Mouse (Mus musculus): ENCODE measurements around the gene Zmynd8. TPM values are rescaled to one million over a fixed set of nuclear protein-coding genes. Genes with fewer than 3 reads are reported as not detected.
A peak's percentile ranks its signal among the peaks of the same experiment; 100 is the strongest.

Gene Zmynd8
- total RNA-seq, 2 experiments from 2014 or later: 182 to 188 TPM

- no peak for DNase-seq (ENCODE audit: extremely low spot score in 1 of 2, low spot score in 2 of 2)
- TF ChIP-seq CTCF (IDR thresholded peaks at IDR 0.05): no peak
- H3K27ac ChIP-seq: peak overlapping the region; percentile 97
- peak overlapping the region; percentile 55 for H3K4me3 ChIP-seq
- intact Hi-C loops (cut with DNase I): no loop called here
These were observed 20.7 kb downstream of the Zmynd8 start for GRCm38 (mm10) chr2:165878021-165878585.

DNA sequence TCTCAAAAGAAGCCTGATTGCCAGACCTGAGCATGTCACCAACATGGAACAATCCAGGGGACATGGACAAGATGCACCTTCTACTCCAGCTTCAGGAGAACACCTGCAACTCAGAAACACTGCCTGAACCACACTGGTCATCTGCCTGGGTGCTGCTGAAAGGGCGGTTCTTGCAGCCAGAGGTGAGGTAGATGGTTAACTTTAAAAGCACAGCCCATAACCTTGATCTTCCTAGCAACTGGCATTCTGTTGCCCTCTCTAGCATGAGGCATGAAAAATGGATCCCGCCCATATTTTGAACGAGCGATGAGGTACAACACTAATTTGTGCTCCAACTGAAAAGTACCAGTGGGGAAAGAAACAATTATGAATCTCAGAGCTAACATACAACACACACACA lies 21.6 kb downstream of the Zmynd8 start:
- intact Hi-C loops (cut with DNase I): no loop called here
- no peak for TF ChIP-seq CTCF (IDR thresholded peaks at IDR 0.05)
- no peak for DNase-seq (ENCODE audit: extremely low spot score in 1 of 2, low spot score in 2 of 2)
- Histone ChIP-seq H3K27ac (peak overlapping the region; percentile 97), H3K4me3 (peak overlapping the region; percentile 55)

DNA sequence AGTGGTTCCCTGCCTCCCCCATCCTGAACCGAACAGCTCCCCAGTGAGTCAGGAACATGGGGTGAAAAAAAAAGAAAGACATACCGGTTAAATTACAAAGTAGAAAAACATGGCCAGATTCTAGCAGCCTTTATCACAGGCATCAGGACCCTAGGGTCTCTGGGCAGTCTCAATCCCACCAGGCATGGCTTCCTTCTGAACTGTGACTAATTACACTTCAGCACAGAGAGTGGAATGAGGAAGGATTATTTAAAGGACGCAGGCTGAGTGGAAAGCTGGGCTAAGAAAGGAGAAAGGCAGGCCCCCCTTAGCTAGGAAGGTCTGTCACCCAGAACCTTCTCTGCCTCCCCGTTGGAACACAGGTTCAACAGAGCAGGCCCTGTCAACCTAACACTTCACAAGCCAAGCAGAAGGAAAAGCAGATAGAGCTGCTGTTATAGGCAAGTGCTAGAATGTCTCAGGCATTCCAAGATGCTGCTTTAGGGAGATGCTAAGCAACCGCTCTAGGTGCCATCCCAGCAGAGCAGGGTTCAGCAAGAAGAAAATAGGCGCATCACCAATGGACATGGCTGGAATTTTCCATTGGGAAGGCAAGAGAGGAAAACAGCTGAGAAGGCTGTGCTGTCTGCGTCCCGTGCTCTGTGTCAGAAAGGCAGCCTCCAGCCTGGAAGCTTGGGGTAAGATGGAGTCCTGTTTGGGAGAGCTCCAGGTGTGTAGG lies 22.5 kb downstream of the Zmynd8 start:
- H3K27ac ChIP-seq: peak overlapping the region; percentile 97
- DNase-seq (ENCODE audit: extremely low spot score in 1 of 2, low spot score in 2 of 2): no peak
- TF ChIP-seq CTCF (IDR thresholded peaks at IDR 0.05): no peak
- intact Hi-C loops (cut with DNase I): no loop called here
- peak overlapping the region; percentile 55 for H3K4me3 ChIP-seq

GRCm38 (mm10) chr2:165875406-165875955 lies 23.3 kb downstream of the Zmynd8 start:
- intact Hi-C loops (cut with DNase I): loop anchor here (1.0 kb wide), 2 partner anchors 8 to 20 kb away; no protein-coding TSS in a partner anchor
- TF ChIP-seq CTCF (IDR thresholded peaks at IDR 0.05): no peak
- DNase-seq (ENCODE audit: extremely low spot score in 1 of 2, low spot score in 2 of 2): no peak
- peak overlapping the region; percentile 55 for H3K4me3 ChIP-seq
- H3K27ac ChIP-seq: peak overlapping the region; percentile 97

DNA sequence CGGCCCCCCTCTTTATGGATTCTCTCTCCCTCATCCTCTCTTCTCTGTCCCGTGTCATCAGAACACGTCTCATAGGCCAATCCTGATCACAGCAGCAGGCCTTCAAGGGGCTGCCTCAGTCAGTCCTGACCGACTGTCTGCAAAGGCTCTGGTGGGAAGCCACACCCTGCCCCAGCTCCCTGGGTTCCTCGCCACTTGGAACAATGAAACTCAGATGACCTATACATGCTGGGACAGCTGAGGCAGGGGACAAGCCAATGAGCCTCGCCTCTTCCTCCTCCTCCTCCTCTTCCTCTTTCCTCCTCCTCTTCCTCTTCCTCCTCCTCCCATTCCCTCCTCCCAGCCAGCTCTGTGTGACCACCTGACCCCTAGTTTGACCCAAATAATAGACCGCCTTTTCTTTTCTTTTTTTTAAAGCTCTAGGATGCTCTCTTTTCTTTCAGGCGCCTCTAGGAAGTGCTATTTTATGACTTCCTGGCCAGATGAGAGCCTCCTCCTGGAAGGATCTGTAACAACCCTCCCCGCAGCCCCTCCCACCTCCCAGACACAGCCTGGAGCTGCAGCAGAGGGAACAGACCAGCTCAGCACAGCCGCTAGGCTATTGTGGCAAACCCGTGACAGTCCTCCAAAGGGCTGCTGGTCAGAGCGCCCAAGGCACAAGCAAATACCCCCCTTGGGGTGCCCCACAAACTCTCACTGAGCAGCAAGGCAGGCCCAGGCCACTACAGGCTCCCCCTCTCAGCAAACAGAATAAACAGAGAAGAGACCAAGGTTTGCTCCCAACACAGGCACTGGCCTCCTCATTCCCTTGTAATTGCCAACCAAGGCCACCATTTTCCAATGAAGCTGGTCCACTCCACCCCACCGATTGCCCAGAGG lies 24.1 kb downstream of the Zmynd8 start:
- Histone ChIP-seq H3K4me3 (peak overlapping the region; percentile 55), H3K27ac (peak overlapping the region; percentile 97)
- DNase-seq (ENCODE audit: extremely low spot score in 1 of 2, low spot score in 2 of 2): peak; percentile 81 to 82
- TF ChIP-seq CTCF (IDR thresholded peaks at IDR 0.05): peak; percentile 46
- intact Hi-C loops (cut with DNase I): loop anchor here (1.0 kb wide), 2 partner anchors 9 to 19 kb away; no protein-coding TSS in a partner anchor

GRCm38 (mm10) chr2:165873777-165874176 lies 25.0 kb downstream of the Zmynd8 start:
- TF ChIP-seq CTCF (IDR thresholded peaks at IDR 0.05): no peak
- intact Hi-C loops (cut with DNase I): no loop called here
- Histone ChIP-seq H3K27ac (peak overlapping the region; percentile 97), H3K4me3 (peak overlapping the region; percentile 55)
- no peak for DNase-seq (ENCODE audit: extremely low spot score in 1 of 2, low spot score in 2 of 2)

GRCm38 (mm10) chr2:165873196-165873595 lies 25.6 kb downstream of the Zmynd8 start:
- H3K27ac ChIP-seq: peak overlapping the region; percentile 97
- H3K4me3 ChIP-seq: peak overlapping the region; percentile 55
- no peak for DNase-seq (ENCODE audit: extremely low spot score in 1 of 2, low spot score in 2 of 2)
- intact Hi-C loops (cut with DNase I): no loop called here
- no peak for TF ChIP-seq CTCF (IDR thresholded peaks at IDR 0.05)

DNA sequence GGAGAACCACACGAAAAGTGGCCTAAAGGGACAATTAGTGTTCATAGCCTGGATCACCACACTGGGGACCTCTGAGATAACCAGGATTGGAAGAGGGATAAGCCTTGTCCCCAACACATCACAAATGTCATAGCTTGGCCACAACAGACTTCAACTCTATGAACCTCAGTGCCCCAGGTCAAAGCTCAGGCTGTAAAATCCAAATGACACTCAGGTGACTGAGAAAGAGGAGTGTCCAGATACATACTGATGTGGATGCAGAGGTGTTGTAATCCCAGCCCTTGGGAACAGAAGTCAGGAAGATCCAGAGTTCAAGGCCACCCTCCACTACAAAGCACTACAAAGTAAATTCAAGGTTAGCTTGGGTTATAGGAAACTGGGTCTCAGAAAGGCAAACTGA lies 29.6 kb downstream of the Zmynd8 start:
- TF ChIP-seq CTCF (IDR thresholded peaks at IDR 0.05): no peak
- Histone ChIP-seq H3K4me3 (no peak overlapping the region), H3K27ac (peak overlapping the region; percentile 84; the same call in 1 of the 2 replicates)
- no peak for DNase-seq (ENCODE audit: extremely low spot score in 1 of 2, low spot score in 2 of 2)
- intact Hi-C loops (cut with DNase I): no loop called here

DNA sequence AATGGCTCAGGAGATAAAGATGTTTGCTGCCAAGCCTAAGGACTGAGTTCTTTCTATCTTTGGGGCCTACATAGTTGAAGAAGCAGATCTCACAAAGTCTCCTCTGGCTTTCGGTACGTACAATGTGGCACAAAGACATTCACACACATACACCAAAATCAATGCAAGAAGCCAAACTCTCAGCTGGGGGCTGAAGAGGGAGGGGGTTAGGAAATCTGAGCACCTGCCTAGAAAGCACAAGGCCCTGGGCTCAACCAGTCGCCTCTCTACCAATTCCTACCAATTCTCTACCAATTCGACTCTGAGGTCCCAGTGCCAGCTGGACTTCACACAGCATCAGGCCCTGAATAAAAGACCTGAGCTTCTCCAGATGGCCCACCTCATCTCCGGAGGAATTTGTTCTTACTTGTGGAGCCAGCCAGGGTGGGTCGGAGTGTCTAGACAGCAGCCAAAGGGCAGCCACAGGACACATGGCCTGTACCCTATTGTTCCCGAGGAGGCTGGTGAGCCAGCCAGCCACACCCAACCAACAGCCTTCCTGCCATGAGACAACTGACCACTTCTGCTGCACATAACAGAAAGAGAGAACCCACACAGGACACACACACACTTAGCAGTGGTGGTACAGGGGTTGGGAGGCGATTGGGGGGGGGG lies 30.2 kb downstream of the Zmynd8 start:
- H3K27ac ChIP-seq: peak overlapping the region; percentile 84
- intact Hi-C loops (cut with DNase I): no loop called here
- no peak for DNase-seq (ENCODE audit: extremely low spot score in 1 of 2, low spot score in 2 of 2)
- TF ChIP-seq CTCF (IDR thresholded peaks at IDR 0.05): no peak
- H3K4me3 ChIP-seq: no peak overlapping the region

DNA sequence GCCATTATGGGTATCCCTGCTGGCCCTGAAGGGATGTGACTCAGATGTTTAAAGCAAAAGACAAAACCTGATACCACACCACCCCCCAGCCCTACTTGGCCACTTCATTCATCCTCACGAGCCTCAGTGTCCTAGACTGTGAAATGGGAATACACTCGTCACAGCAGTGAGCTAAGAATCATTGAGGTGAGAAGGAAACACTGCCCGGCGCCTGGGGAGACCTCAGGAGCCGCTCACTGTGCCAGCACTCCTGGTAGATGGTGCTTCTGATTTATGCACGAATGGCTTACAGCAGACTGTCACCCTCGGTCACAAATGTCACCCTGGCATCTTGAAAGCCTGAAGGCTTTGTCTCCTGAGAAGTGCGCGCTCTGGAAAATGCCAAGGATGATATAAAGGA lies 31.3 kb downstream of the Zmynd8 start:
- Histone ChIP-seq H3K27ac (peak overlapping the region; percentile 84), H3K4me3 (no peak overlapping the region)
- no peak for TF ChIP-seq CTCF (IDR thresholded peaks at IDR 0.05)
- DNase-seq (ENCODE audit: extremely low spot score in 1 of 2, low spot score in 2 of 2): no peak
- intact Hi-C loops (cut with DNase I): no loop called here

- intact Hi-C loops (cut with DNase I): no loop called here
- TF ChIP-seq CTCF (IDR thresholded peaks at IDR 0.05): no peak
- peak; percentile 38 to 42 for DNase-seq (ENCODE audit: extremely low spot score in 1 of 2, low spot score in 2 of 2)
- Histone ChIP-seq H3K27ac (peak overlapping the region; percentile 84), H3K4me3 (no peak overlapping the region)
These were observed 31.8 kb downstream of the Zmynd8 start for GRCm38 (mm10) chr2:165866951-165867387.

All from left cerebral cortex, adult 2 months (tissue).